Mouse (Mus musculus) MEL (cell line): ENCODE data around the gene Slc35d1. TPM values are rescaled to one million over a fixed set of nuclear protein-coding genes. Genes with fewer than 3 reads are reported as not detected.

ENCODE experiments used
- DNase-seq: peaks from one replicate; pipeline ENCODE4 v3.0.0; 2011; ENCODE audit warnings: low read depth, low spot score
- H3K27ac ChIP-seq: 2 replicates; pipeline ENCODE4 v1.5.1; 2012; ENCODE audit warnings: low read depth, mild to moderate bottlenecking, control low read depth, low read length, moderate library complexity; ENCODE audit not compliant: control insufficient read depth
- H3K27me3 ChIP-seq, 2 experiments: fragments of 150-350 bp in 1 of 2; sonication (generic) in 1 of 2; 2 replicates each; pipeline ENCODE4 v1.6.1; 2012; ENCODE audit warnings: low read length in 2 of 2, mild to moderate bottlenecking in 2 of 2, improper control_type of control experiment in 1 of 2, moderate library complexity in 1 of 2; ENCODE audit not compliant: insufficient read depth in 2 of 2, control insufficient read depth in 1 of 2
- H3K36me3 ChIP-seq, 2 experiments: 2 replicates each; pipeline ENCODE4 v1.6.1; 2012 to 2014; ENCODE audit warnings: low read length in 2 of 2, improper control_type of control experiment in 1 of 2, inconsistent platforms in 1 of 2, mild to moderate bottlenecking in 1 of 2; ENCODE audit not compliant: insufficient read depth in 2 of 2, control insufficient read depth in 1 of 2
- H3K4me1 ChIP-seq, 2 experiments: fragments of 150-350 bp in 1 of 2; sonication (generic) in 1 of 2; 2 replicates each; pipeline ENCODE4 v1.6.1; 2012; ENCODE audit warnings: low read length in 2 of 2, improper control_type of control experiment in 1 of 2, mild to moderate bottlenecking in 1 of 2; ENCODE audit not compliant: insufficient read depth in 2 of 2, control insufficient read depth in 1 of 2
- H3K4me3 ChIP-seq, 2 experiments: fragments of 150-350 bp in 1 of 2; sonication (generic) in 1 of 2; 2 replicates each; pipeline ENCODE4 v1.5.1; 2012; ENCODE audit warnings: low read depth in 2 of 2, low read length in 2 of 2, mild to moderate bottlenecking in 2 of 2, moderate library complexity in 2 of 2, control low read depth in 1 of 2, improper control_type of control experiment in 1 of 2; ENCODE audit not compliant: control insufficient read depth in 1 of 2, insufficient read depth in 1 of 2
- H3K79me2 ChIP-seq: 2 replicates; pipeline ENCODE4 v1.6.1; 2012; ENCODE audit warnings: mild to moderate bottlenecking, low read length, moderate library complexity; ENCODE audit not compliant: control insufficient read depth, poor library complexity, insufficient read depth
- H3K9ac ChIP-seq: 2 replicates; pipeline ENCODE4 v1.6.1; 2012; ENCODE audit warnings: low read depth, mild to moderate bottlenecking, control low read depth, low read length, moderate library complexity; ENCODE audit not compliant: control insufficient read depth, poor library complexity, severe bottlenecking
- H3K9me3 ChIP-seq: fragments of 150-350 bp; sonication (generic); replicated peaks from 2 replicates; pipeline ENCODE4 v1.6.1; 2012; ENCODE audit warnings: mild to moderate bottlenecking, low read length, improper control_type of control experiment, moderate library complexity; ENCODE audit not compliant: insufficient read depth
- CTCF ChIP-seq, 3 experiments: IDR thresholded peaks in 2 of 3; conservative IDR thresholded peaks in 1 of 3; 2 replicates each; pipeline ENCODE4 v1.5.1; 2011 to 2012; ENCODE audit warnings: low read length in 3 of 3, low read depth in 2 of 3, mild to moderate bottlenecking in 2 of 3, improper control_type of control experiment in 1 of 3, inconsistent platforms in 1 of 3, mixed read lengths in 1 of 3, moderate library complexity in 1 of 3; ENCODE audit not compliant: control insufficient read depth in 1 of 3, insufficient read depth in 1 of 3, poor library complexity in 1 of 3, severe bottlenecking in 1 of 3
- E2F4 ChIP-seq: IDR thresholded peaks from 2 replicates; pipeline ENCODE4 v1.6.1; 2011; ENCODE audit warnings: low read depth, low read length, improper control_type of control experiment, borderline replicate concordance
- EP300 ChIP-seq, 2 experiments: IDR thresholded peaks; 2 replicates each; pipeline ENCODE4 v1.6.1; 2011; ENCODE audit warnings: improper control_type of control experiment in 2 of 2, low read length in 2 of 2, low read depth in 1 of 2, mild to moderate bottlenecking in 1 of 2
- GABPA ChIP-seq: IDR thresholded peaks from 2 replicates; pipeline ENCODE4 v1.6.1; 2012; ENCODE audit warnings: low read depth, mild to moderate bottlenecking, inconsistent platforms, low read length, improper control_type of control experiment, moderate library complexity
- JUND ChIP-seq: IDR thresholded peaks from 2 replicates; pipeline ENCODE4 v1.6.1; 2011; ENCODE audit warnings: low read depth, mild to moderate bottlenecking, improper control_type of control experiment, low read length
- KAT2A ChIP-seq: conservative IDR thresholded peaks from 2 replicates; pipeline ENCODE4 v1.6.1; 2012; ENCODE audit warnings: low read depth, low read length, improper control_type of control experiment, inconsistent platforms
- MAFK ChIP-seq: IDR thresholded peaks from 2 replicates; pipeline ENCODE4 v1.6.1; 2011; ENCODE audit warnings: low read depth, mild to moderate bottlenecking, low read length, improper control_type of control experiment, borderline replicate concordance
- MYC ChIP-seq: IDR thresholded peaks from 2 replicates; pipeline ENCODE4 v1.6.1; 2011; ENCODE audit warnings: low read depth, mild to moderate bottlenecking, low read length, improper control_type of control experiment, moderate library complexity
- NRF1 ChIP-seq: IDR thresholded peaks from 2 replicates; pipeline ENCODE4 v1.6.1; 2014; ENCODE audit warnings: low read depth, mild to moderate bottlenecking, inconsistent platforms, low read length, improper control_type of control experiment, moderate library complexity; ENCODE audit not compliant: poor library complexity, insufficient read depth, severe bottlenecking
- POLR2AphosphoS5 ChIP-seq: IDR thresholded peaks from 2 replicates; pipeline ENCODE4 v1.6.1; 2012; ENCODE audit warnings: low read depth, borderline replicate concordance, mild to moderate bottlenecking, inconsistent platforms, low read length, moderate library complexity, mixed read lengths
- RAD21 ChIP-seq: IDR thresholded peaks from 2 replicates; pipeline ENCODE4 v1.6.1; 2011; ENCODE audit warnings: mild to moderate bottlenecking, low read depth, low read length, improper control_type of control experiment
- SMC3 ChIP-seq: IDR thresholded peaks from 2 replicates; pipeline ENCODE4 v1.6.1; 2011; ENCODE audit warnings: low read depth, low read length, improper control_type of control experiment
- TAL1 ChIP-seq: IDR thresholded peaks from 2 replicates; pipeline ENCODE4 v1.6.1; 2012; ENCODE audit warnings: mild to moderate bottlenecking, inconsistent platforms, low read length, moderate library complexity, mixed read lengths
- UBTF ChIP-seq: IDR thresholded peaks from 2 replicates; pipeline ENCODE4 v1.6.1; 2012; ENCODE audit warnings: low read depth, mild to moderate bottlenecking, inconsistent platforms, low read length, improper control_type of control experiment, moderate library complexity, borderline replicate concordance; ENCODE audit not compliant: insufficient read depth
- USF1 ChIP-seq: IDR thresholded peaks from 2 replicates; pipeline ENCODE4 v1.6.1; 2014; ENCODE audit warnings: low read depth, mild to moderate bottlenecking, inconsistent platforms, low read length, improper control_type of control experiment, moderate library complexity
- USF2 ChIP-seq, 2 experiments: IDR thresholded peaks; 2 replicates each; pipeline ENCODE4 v1.6.1; 2011 to 2012; ENCODE audit warnings: improper control_type of control experiment in 2 of 2, low read length in 2 of 2, borderline replicate concordance in 1 of 2, inconsistent platforms in 1 of 2, low read depth in 1 of 2, mild to moderate bottlenecking in 1 of 2; ENCODE audit not compliant: insufficient read depth in 1 of 2
- ZC3H11A ChIP-seq: IDR thresholded peaks from 2 replicates; pipeline ENCODE4 v1.6.1; 2012; ENCODE audit warnings: low read depth, mild to moderate bottlenecking, inconsistent platforms, low read length, improper control_type of control experiment
- polyA plus RNA-seq, 2 experiments: library from polyadenylated mRNA; stranded (reverse) in 1 of 2; unstranded in 1 of 2; fragments of >175 nt in 1 of 2; fragments of >200 nt in 1 of 2; gene quantifications; 2 replicates each; pipeline versions ENCODE4 v1.2.1 to v1.2.4; 2012; ENCODE audit warnings: low replicate concordance in 2 of 2, low read depth in 1 of 2; ENCODE audit not compliant: insufficient read length in 2 of 2, insufficient read depth in 1 of 2, missing spikeins in 1 of 2
- total RNA-seq: library from RNA; depleted of rRNA; stranded (reverse); fragments of 300-350 nt; gene quantifications from 2 replicates; pipeline ENCODE4 v1.2.3, GENCODE M21; 2012

Gene Slc35d1
- total and polyA plus RNA-seq, 3 experiments, result 5.0 to 33.7 (median 10.0) TPM

DNA sequence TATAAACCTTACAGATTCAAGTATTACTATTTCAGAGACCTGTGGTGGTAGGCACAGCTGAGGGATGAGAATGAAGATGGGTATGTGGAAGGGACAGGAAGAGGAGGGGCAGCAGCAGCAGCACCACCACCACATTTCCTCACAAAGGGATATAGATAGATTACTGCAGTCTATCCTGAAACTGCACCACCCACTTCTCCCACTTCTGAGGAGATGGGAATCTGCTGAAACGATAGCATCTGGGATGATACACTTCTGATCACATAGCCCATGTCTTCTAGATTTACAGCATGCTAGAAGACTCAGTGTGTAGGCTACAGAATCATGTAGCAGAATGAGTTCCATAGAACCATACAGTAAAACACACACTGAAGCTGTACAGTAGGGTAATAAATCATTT, 37.3 kb downstream of the Slc35d1 start:
- DNase-seq, result no peak
- H3K9ac ChIP-seq, result no peak overlapping the region
- TF ChIP-seq POLR2AphosphoS5 (no peak), ZC3H11A (no peak), MAFK (no peak), CTCF (IDR thresholded peaks at IDR 0.05 in 2 of 3, conservative IDR thresholded peaks at IDR 0.05 in 1 of 3; ENCODE audit: control insufficient read depth in 1 of 3, insufficient read depth in 1 of 3, low read depth in 2 of 3, low read length in 3 of 3, poor library complexity in 1 of 3, severe bottlenecking in 1 of 3) (no peak), SMC3 (no peak), EP300 (IDR thresholded peaks at IDR 0.05; ENCODE audit: low read depth in 1 of 2, low read length in 2 of 2) (no peak), MYC (no peak), JUND (no peak), E2F4 (no peak), USF1 (no peak), UBTF (no peak), KAT2A (no peak), USF2 (IDR thresholded peaks at IDR 0.05; ENCODE audit: borderline replicate concordance in 1 of 2, insufficient read depth in 1 of 2, low read depth in 1 of 2, low read length in 2 of 2) (no peak), TAL1 (no peak), GABPA (no peak), RAD21 (no peak)
- H3K9me3 ChIP-seq, result no peaks in the 10 kb centered on the region
- no peak overlapping the region for H3K4me3 ChIP-seq
- H3K27ac ChIP-seq, result no peak overlapping the region
- H3K36me3 ChIP-seq, result no peaks in the 10 kb centered on the region; a peak in 1 of 4 replicates
- no peaks in the 10 kb centered on the region for H3K27me3 ChIP-seq
- H3K79me2 ChIP-seq, result no peaks in the 10 kb centered on the region
- no peaks in the 10 kb centered on the region for H3K4me1 ChIP-seq

DNA sequence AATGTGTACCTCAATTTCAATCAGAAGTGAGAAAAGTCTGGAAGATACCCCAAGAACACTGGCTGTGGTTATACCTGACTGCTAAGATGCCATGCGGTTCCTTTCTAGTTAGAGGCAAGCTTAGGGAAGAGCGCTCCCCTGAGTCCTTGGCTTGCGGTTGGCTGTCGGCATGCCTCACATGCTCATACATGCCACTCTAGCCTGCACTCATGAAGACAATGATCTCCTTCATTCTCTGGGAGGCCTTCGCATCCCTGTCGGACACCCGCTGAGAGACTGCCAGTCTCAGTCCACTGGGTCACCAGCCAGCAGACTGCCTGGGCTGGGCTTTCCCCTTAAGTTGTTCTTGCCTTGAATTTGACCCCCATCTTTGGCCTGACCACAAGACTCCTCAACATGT, 41.0 kb downstream of the Slc35d1 start:
- Histone ChIP-seq H3K9me3 (no peaks in the 10 kb centered on the region), H3K4me1 (no peaks in the 10 kb centered on the region), H3K27me3 (no peaks in the 10 kb centered on the region), H3K9ac (no peak overlapping the region), H3K79me2 (no peaks in the 10 kb centered on the region), H3K27ac (no peak overlapping the region), H3K36me3 (no peaks in the 10 kb centered on the region; a peak in 1 of 4 replicates), H3K4me3 (no peak overlapping the region)
- no peak for DNase-seq
- TF ChIP-seq GABPA (no peak), NRF1 (no peak), EP300 (IDR thresholded peaks at IDR 0.05; ENCODE audit: low read depth in 1 of 2, low read length in 2 of 2) (no peak)
